Mouse (Mus musculus): ENCODE measurements around the gene Xrcc2. TPM values are rescaled to one million over a fixed set of nuclear protein-coding genes. Genes with fewer than 3 reads are reported as not detected.

The Xrcc2 gene
- polyA plus RNA-seq, 2 experiments, result 3.1 to 11.7 TPM

DNA sequence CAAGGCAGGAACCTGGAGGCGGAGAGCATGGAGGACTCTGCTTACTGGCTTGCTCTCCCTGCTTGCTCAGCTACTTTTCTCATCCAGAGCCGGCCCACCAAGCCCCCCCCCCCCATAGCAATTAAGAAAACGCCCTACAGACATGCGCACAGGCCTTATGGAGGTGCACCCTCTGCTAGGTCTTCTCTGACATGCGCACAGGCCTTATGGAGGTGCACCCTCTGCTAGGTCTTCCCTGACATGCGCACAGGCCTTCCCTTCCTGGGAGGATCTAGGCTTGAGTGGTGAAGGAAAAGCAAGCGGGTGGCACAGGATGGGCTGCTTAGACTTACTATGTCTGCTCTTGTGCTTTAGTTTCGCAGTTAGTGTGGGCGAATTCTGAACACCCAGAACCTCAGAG is 37.3 kb downstream of the Xrcc2 start:
- H3K36me3 ChIP-seq (ENCODE audit: control insufficient read depth, insufficient read depth, low read length), result no peaks in the 10 kb centered on the region
- no peaks in the 10 kb centered on the region for H3K27me3 ChIP-seq (ENCODE audit: control insufficient read depth, insufficient read depth, low read length)
- no peak for TF ChIP-seq POLR2A (IDR thresholded peaks at IDR 0.05; ENCODE audit: borderline replicate concordance, extremely low read depth, insufficient read depth, insufficient read length)
- DNase-seq (ENCODE audit: low spot score) (no peak), ATAC-seq (ENCODE audit: low FRiP score, low read depth) (no peak)
- H3K9ac ChIP-seq (ENCODE audit: low read depth, low read length, severe bottlenecking), result no peak overlapping the region
- no peak overlapping the region for H3K27ac ChIP-seq (replicated peaks; ENCODE audit: low read depth, low read length)
- no peaks in the 10 kb centered on the region for H3K9me3 ChIP-seq (ENCODE audit: control insufficient read depth, low read length)
- 0 out of 2 replicates have a peak, but pooled peaks cover 4% of the 10 kb centered on the region for H3K4me1 ChIP-seq (ENCODE audit: control insufficient read depth, insufficient read depth, low read length)
- 77% methylated on average over 9 of the region's 9 CpGs for WGBS
- no peak overlapping the region for H3K4me2 ChIP-seq (replicated peaks; ENCODE audit: low read depth, low read length, severe bottlenecking)
- no peak overlapping the region for H3K4me3 ChIP-seq (replicated peaks; ENCODE audit: low read length)

DNA sequence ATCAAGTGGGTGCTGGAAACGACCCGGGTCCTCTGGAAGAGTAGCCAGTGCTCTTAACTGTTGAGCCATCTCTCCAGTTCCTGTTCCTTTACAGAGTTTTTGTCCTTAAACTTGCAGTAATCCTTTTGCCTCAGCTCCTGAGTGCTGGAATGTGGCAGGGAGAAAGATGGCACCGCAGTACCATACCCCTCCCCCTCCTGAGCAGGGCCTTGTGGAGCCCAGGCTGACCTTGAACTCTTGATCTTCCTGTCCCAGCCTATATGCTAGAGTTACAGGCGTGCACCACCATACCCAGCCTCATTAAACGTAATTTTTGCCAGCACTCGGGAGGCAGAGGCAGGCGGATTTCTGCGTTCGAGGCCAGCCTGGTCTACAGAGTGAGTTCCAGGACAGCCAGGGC is 38.9 kb downstream of the Xrcc2 start:
- Histone ChIP-seq H3K27ac (replicated peaks; ENCODE audit: low read depth, low read length) (no peak overlapping the region), H3K4me3 (replicated peaks; ENCODE audit: low read length) (no peak overlapping the region), H3K4me2 (replicated peaks; ENCODE audit: low read depth, low read length, severe bottlenecking) (no peak overlapping the region), H3K9ac (ENCODE audit: low read depth, low read length, severe bottlenecking) (no peak overlapping the region), H3K9me3 (ENCODE audit: control insufficient read depth, low read length) (no peaks in the 10 kb centered on the region), H3K36me3 (ENCODE audit: control insufficient read depth, insufficient read depth, low read length) (no peaks in the 10 kb centered on the region), H3K27me3 (ENCODE audit: control insufficient read depth, insufficient read depth, low read length) (no peaks in the 10 kb centered on the region), H3K4me1 (ENCODE audit: control insufficient read depth, insufficient read depth, low read length) (0 out of 2 replicates have a peak, but pooled peaks cover 4% of the 10 kb centered on the region)
- no peak for TF ChIP-seq POLR2A (IDR thresholded peaks at IDR 0.05; ENCODE audit: borderline replicate concordance, extremely low read depth, insufficient read depth, insufficient read length)
- DNase-seq (ENCODE audit: low spot score) (no peak), ATAC-seq (ENCODE audit: low FRiP score, low read depth) (no peak)
- 62% methylated on average over 9 of the region's 9 CpGs for WGBS

DNA sequence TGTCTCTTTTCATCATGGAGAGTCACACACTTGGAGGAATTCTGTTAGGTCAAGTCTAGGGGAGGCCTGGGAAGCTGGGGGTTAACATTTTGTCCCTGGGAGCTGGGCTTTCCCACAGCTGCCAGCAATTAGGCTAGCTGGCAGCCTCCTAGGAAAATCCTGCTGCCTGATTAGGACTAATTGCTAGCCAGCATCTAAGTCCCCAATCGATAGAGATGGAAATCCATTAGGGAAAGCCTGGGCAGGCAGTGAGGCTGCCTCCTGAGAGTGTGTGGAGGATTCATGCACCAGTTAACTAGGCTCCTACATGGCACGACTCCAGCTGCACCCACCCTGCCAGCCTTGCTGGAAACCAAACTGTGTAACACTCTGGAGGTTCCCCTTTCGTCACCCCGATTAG is 39.5 kb downstream of the Xrcc2 start:
- TF ChIP-seq POLR2A (IDR thresholded peaks at IDR 0.05; ENCODE audit: borderline replicate concordance, extremely low read depth, insufficient read depth, insufficient read length), result no peak
- no peak overlapping the region for H3K27ac ChIP-seq (replicated peaks; ENCODE audit: low read depth, low read length)
- no peak overlapping the region for H3K4me2 ChIP-seq (replicated peaks; ENCODE audit: low read depth, low read length, severe bottlenecking)
- H3K9ac ChIP-seq (ENCODE audit: low read depth, low read length, severe bottlenecking), result no peak overlapping the region
- H3K27me3 ChIP-seq (ENCODE audit: control insufficient read depth, insufficient read depth, low read length), result no peaks in the 10 kb centered on the region
- H3K4me3 ChIP-seq (replicated peaks; ENCODE audit: low read length), result no peak overlapping the region
- 24% methylated on average over 4 of the region's 4 CpGs for WGBS
- H3K4me1 ChIP-seq (ENCODE audit: control insufficient read depth, insufficient read depth, low read length), result 0 out of 2 replicates have a peak, but pooled peaks cover 4% of the 10 kb centered on the region
- no peaks in the 10 kb centered on the region for H3K9me3 ChIP-seq (ENCODE audit: control insufficient read depth, low read length)
- ATAC-seq (ENCODE audit: low FRiP score, low read depth) (no peak), DNase-seq (ENCODE audit: low spot score) (peak; percentile 26)
- H3K36me3 ChIP-seq (ENCODE audit: control insufficient read depth, insufficient read depth, low read length), result no peaks in the 10 kb centered on the region

DNA sequence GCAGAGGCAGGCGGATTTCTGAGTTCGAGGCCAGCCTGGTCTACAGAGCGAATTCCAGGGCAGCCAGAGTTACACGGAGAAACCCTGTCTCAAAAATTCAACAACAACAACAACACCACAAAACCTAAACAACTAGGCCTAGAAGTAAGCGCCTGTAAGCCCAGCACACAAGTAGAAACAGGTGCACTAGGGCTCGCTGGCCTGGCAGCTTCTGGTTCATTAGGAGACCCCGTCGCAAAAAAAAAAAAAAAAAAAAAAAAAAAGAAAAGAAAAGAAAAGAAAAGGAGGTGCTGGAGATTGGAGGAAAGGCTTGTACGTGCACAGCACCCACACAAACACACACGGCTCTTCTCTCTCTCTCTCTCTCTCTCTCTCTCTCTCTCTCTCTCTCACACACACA is 40.1 kb downstream of the Xrcc2 start:
- Histone ChIP-seq H3K9ac (ENCODE audit: low read depth, low read length, severe bottlenecking) (no peak overlapping the region), H3K9me3 (ENCODE audit: control insufficient read depth, low read length) (no peaks in the 10 kb centered on the region), H3K36me3 (ENCODE audit: control insufficient read depth, insufficient read depth, low read length) (no peaks in the 10 kb centered on the region), H3K4me2 (replicated peaks; ENCODE audit: low read depth, low read length, severe bottlenecking) (no peak overlapping the region), H3K27me3 (ENCODE audit: control insufficient read depth, insufficient read depth, low read length) (no peaks in the 10 kb centered on the region), H3K4me3 (replicated peaks; ENCODE audit: low read length) (no peak overlapping the region), H3K4me1 (ENCODE audit: control insufficient read depth, insufficient read depth, low read length) (0 out of 2 replicates have a peak, but pooled peaks cover 4% of the 10 kb centered on the region), H3K27ac (replicated peaks; ENCODE audit: low read depth, low read length) (no peak overlapping the region)
- ATAC-seq (ENCODE audit: low FRiP score, low read depth), result no peak
- DNase-seq (ENCODE audit: low spot score), result no peak
- 42% methylated on average over 10 of the region's 10 CpGs for WGBS
- TF ChIP-seq POLR2A (IDR thresholded peaks at IDR 0.05; ENCODE audit: borderline replicate concordance, extremely low read depth, insufficient read depth, insufficient read length), result no peak

DNA sequence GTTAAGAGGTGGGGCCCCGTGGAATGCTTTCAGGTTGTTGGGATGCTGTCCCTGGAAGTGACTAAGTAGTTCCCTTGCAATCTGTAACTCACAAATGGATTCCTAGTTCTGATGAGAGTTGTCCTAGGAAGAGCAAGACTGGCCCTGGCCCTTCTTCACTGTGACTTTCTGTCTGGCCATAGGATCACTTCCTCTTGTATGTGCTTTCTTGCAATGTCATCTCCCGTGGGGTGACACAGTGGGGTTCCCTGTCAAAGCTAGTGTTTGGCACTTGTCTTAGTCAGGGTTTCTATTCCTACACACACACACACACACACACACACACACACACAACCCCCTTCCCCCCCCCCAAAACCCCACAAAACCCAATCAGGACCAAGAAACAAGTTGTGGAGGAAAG is 42.5 kb downstream of the Xrcc2 start:
- Histone ChIP-seq H3K4me2 (replicated peaks; ENCODE audit: low read depth, low read length, severe bottlenecking) (no peak overlapping the region), H3K9me3 (ENCODE audit: control insufficient read depth, low read length) (no peaks in the 10 kb centered on the region), H3K9ac (ENCODE audit: low read depth, low read length, severe bottlenecking) (no peak overlapping the region), H3K4me3 (replicated peaks; ENCODE audit: low read length) (no peak overlapping the region), H3K27me3 (ENCODE audit: control insufficient read depth, insufficient read depth, low read length) (no peaks in the 10 kb centered on the region), H3K27ac (replicated peaks; ENCODE audit: low read depth, low read length) (no peak overlapping the region), H3K36me3 (ENCODE audit: control insufficient read depth, insufficient read depth, low read length) (no peaks in the 10 kb centered on the region), H3K4me1 (ENCODE audit: control insufficient read depth, insufficient read depth, low read length) (0 out of 2 replicates have a peak, but pooled peaks cover 4% of the 10 kb centered on the region)
- ATAC-seq (ENCODE audit: low FRiP score, low read depth) (no peak), DNase-seq (ENCODE audit: low spot score) (no peak)
- 81% methylated on average over 2 of the region's 2 CpGs for WGBS
- no peak for TF ChIP-seq POLR2A (IDR thresholded peaks at IDR 0.05; ENCODE audit: borderline replicate concordance, extremely low read depth, insufficient read depth, insufficient read length)

DNA sequence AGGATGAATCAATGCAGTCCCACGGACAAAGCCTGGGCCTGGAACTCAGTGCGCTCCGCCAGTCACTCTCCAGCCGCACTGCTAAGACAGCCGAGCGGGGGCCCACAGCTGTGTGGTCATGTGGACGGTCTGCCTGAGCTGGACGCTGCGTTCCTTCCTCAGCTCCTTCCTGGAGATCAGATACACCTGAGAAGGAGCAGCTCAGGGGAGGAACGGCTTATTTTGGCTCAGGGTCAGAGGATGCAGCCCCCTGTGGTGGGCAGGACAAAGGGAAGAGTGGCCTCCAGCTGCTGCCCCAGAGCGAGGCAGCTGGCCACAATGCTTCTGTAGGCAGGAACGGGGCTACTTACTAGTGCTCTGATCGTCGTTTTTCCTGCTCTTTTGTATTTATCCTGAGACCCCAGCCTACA is 51.0 kb downstream of the Xrcc2 start:
- 0 out of 2 replicates have a peak, but pooled peaks cover 4% of the 10 kb centered on the region for H3K4me1 ChIP-seq (ENCODE audit: control insufficient read depth, insufficient read depth, low read length)
- H3K36me3 ChIP-seq (ENCODE audit: control insufficient read depth, insufficient read depth, low read length), result no peaks in the 10 kb centered on the region
- H3K9me3 ChIP-seq (ENCODE audit: control insufficient read depth, low read length), result no peaks in the 10 kb centered on the region
- no peak overlapping the region for H3K27ac ChIP-seq (replicated peaks; ENCODE audit: low read depth, low read length)
- H3K4me2 ChIP-seq (replicated peaks; ENCODE audit: low read depth, low read length, severe bottlenecking), result peak overlapping the region; percentile 30
- 8% methylated on average over 14 of the region's 14 CpGs for WGBS
- no peak overlapping the region for H3K4me3 ChIP-seq (replicated peaks; ENCODE audit: low read length)
- ATAC-seq (ENCODE audit: low FRiP score, low read depth) (no peak; the same call in 1 of the 2 replicates), DNase-seq (ENCODE audit: low spot score) (no peak)
- no peak for TF ChIP-seq POLR2A (IDR thresholded peaks at IDR 0.05; ENCODE audit: borderline replicate concordance, extremely low read depth, insufficient read depth, insufficient read length)
- no peak overlapping the region for H3K9ac ChIP-seq (ENCODE audit: low read depth, low read length, severe bottlenecking)
- H3K27me3 ChIP-seq (ENCODE audit: control insufficient read depth, insufficient read depth, low read length), result no peaks in the 10 kb centered on the region

All from limb, embryonic 14.5 days (tissue).